Mouse (Mus musculus) spleen, adult 2 months (tissue): ENCODE measurements around the gene Trib3.

Experiments
- CTCF ChIP-seq: fragments of 200-500 bp; IDR thresholded peaks from 2 replicates; pipeline ENCODE4 v1.5.1; 2011; ENCODE audit warnings: mild to moderate bottlenecking, inconsistent platforms; ENCODE audit not compliant: insufficient read depth, insufficient read length, insufficient replicate concordance; ENCODE audit errors: extremely low read depth
- POLR2A ChIP-seq: fragments of 200-500 bp; IDR thresholded peaks from 2 replicates; pipeline ENCODE4 v1.6.1; 2011; ENCODE audit warnings: low read depth, low read length, inconsistent platforms

DNA sequence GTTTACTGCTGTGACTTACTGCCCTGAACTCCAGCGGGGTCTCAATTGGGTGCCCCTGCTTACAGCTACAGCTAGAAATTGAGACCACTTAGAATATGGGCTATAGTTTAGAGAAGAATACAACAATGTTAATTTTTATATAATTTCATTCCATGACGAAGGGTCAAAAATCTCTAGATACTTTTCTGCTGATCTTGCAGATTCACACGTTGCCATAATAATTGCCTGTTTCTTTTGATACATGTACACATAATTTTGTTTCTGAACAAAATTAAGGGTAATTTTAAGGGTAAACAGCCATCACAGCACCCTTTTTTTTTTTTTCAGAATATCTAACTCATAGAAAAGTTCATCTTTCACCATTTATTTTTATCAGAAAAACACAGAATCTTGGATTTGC is 36.6 kb downstream of the Trib3 start:
- no peak for TF ChIP-seq CTCF
- TF ChIP-seq POLR2A = no peak
